1 mouse cellular context compared by ENCODE assay signal in the genomic region with DNA sequence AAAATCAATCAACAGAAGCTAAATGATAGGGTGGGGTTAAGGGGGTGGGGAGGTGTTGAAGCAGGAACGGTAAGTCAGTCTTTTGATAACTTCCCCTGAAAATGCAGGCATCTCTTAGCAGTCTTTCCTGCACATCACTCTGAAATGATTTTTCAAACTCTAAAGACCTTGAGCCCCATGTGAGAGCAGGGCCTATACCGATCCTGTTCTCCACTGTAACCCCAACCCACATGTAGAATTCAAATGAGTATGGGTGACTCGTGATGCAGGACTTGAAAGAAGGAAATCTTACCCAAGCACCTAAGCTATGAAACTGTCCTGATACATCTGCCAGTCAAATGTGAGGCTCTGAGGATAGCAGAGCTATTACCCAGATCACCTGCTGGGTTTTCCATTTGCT.
A peak's percentile ranks its signal among the peaks of the same experiment; 100 is the strongest.
TF ChIP-seq lines count a peak whose summit lies in the region.

No protein-coding gene starts in this region.

TF ChIP-seq in CH12.LX, 34 proteins besides CTCF, POLR2A, EP300 and RAD21 (continued from another document):
- peak; percentile 50; the same call in 1 of the 2 replicates for TF ChIP-seq SIN3A (IDR thresholded peaks at IDR 0.05; ENCODE audit: low read length)
- no peak for TF ChIP-seq TCF12 (IDR thresholded peaks at IDR 0.05; ENCODE audit: low read depth, low read length)
- 0 out of 2 replicates have a peak, but pooled peaks have one; percentile 61 for TF ChIP-seq MXI1 (IDR thresholded peaks at IDR 0.05; ENCODE audit: low read depth, low read length)
- no peak for TF ChIP-seq HCFC1 (IDR thresholded peaks at IDR 0.05; ENCODE audit: low read depth, low read length)
